Mouse (Mus musculus): ENCODE measurements at regions not wholly inside any gene's neighbourhood (a gene's known extent, or its start where the extent isn't known, plus 50 kb on each side); places are given as distances from the start of the nearest gene placed in this dataset.

DNA sequence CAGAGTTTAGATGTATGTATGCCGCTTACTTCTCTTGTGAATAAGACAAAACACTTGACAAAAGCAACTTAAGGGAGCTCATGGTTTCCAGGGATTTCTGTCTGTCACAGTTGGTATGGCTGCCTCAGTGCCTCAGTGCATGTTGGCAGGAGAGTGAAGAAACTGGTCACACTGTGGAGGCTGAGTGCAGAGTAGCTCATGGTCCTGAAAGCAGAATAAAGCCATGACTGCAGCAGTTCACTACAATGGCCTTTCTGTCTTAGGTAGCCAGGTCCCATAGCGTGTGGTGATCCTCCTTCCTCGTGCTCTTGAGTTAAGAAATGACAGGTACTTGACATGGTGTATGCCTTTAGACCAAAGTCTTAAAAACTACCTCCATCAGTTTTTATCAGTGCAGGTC lies 178.0 kb upstream of the Marcks start:
- no peak for TF ChIP-seq POLR2A (IDR thresholded peaks at IDR 0.05; ENCODE audit: control insufficient read depth, extremely low read depth, insufficient read depth, low read length, poor library complexity)
- no peak for TF ChIP-seq CTCF (IDR thresholded peaks at IDR 0.05; ENCODE audit: borderline replicate concordance, control insufficient read depth, extremely low read depth, insufficient read depth, low read length, poor library complexity)

All from thymus, adult 2 months (tissue).